Mouse (Mus musculus): ENCODE measurements around the gene Akap13.

GRCm38 (mm10) chr7:75478060-75478459, 22.7 kb downstream of the Akap13 start:
- no peak for TF ChIP-seq POLR2A (IDR thresholded peaks at IDR 0.05; ENCODE audit: low read depth, low read length)
- TF ChIP-seq CTCF (IDR thresholded peaks at IDR 0.05; ENCODE audit: borderline replicate concordance, insufficient read depth, low read length), result no peak
